Mouse (Mus musculus): Measurements from ENCODE around the gene Wnt5b.

Wnt5b gene

DNA sequence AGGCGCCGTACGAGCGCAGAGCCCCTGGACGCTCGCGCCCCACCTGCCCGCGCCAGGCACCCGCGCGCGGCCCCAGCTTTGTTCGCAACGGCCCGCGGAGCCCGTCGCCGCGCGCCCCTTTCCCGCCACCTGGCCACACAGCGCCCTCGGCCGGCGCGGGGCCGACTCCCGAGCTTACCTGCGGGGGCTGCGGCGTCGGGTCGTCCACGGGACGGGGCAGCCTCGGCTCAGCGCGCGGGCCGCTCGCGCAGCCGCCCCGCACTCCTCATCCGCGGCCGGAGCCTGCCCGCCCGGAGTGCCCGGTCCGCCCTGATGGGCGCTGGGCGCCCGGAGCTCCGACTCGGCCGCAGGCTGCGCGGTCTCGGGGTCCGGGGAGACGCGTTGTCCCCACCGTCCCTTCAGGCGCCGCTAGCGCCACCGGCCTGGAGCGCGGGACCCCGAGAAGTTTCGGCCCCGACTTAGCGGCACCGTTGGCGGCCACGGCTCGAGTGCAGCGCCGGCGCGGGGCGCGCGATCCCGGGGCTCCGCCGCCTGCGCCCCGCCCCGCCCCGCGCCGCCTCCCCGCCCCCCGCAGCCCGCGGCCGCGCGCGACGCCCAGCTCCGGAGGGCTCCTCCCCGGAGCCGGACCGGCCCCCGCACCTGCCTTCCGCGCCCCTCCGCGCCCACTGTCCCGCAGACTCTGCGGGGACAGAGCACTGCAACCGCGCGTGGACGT is at the start of gene Wnt5b:
Wnt5b (minus strand) TSS at position 545 of the 715 bp plus-strand sequence.
- DNase-seq (ENCODE audit: low spot score in 2 of 2), result no peak

- no peak for DNase-seq (ENCODE audit: low spot score in 2 of 2)
Observed at GRCm38 (mm10) chr6:119590872-119591271, 46.7 kb upstream of the Wnt5b start.

DNA sequence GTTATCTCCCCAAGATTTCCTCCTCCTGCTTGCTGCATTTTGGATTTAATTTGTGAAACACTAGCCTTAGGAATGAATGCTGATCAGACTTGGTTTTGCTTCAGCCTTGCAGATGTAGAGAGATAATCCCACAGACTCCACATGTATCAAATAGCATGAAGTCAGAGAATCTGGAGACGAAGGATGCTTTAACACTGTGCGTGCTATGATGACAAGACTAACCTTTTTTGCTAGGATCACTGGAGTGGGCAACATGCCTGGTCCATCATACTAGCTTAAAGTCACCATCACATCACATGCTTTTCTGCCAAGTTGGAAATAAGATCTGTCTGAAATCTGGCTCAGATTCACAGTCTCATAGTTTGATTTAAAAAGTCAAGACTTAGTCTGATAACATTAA is 43.8 kb upstream of the Wnt5b start:
- DNase-seq (ENCODE audit: low spot score in 2 of 2), result no peak

DNA sequence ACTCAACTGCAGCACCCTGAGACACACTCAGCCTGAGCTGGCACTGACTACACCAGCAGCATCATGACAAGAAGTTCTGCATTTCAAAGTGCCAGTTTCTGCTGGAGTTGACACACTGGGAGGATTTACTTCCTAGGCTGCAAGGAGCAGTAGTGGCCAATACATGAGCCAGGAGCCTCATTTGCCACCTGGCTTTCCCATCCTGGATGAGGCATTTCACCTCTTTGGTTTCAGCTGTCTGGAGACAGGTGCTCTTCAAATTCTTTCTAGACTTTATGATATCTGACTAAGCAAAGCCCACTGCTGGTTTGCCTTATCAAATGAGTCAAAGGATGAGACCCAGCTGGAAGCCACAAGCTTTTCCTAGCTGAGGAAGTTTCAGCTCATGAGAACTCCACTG is 43.3 kb upstream of the Wnt5b start:
- no peak for DNase-seq (ENCODE audit: low spot score in 2 of 2)

DNA sequence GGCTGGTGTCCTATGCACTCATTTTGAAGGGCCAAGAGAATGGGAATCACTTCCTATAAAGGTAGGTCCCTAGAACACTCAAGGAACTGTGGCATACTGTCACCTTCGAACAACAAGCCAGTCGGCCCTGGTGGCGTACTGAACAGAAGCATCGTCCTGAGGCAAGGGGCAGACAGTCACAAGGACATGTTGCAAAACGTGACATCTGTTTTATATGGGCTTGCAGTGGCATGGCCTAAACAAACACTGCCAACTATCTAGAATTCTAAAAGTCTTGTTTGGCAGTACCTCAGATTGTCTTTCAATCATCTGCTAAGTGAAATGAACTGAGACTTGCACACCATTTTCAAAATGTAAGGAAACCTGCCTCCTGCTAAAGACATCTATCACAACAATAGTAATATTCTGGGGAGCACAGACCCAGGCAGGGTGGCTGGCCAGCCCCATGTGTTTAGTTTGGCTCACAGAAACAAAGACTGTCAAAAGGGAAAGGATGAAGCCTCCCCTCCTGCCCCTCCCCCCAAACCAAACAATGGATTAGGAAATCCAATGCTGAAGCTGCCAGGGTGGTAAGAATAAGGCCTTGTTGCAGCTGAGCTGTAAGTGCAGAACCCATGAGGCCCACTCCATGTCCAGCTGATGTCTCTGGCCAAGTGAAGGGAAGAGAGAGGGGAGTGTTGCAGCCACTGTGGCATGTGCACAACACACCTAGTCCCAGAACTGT is 41.7 kb upstream of the Wnt5b start:
- no peak for DNase-seq (ENCODE audit: low spot score in 2 of 2)

DNA sequence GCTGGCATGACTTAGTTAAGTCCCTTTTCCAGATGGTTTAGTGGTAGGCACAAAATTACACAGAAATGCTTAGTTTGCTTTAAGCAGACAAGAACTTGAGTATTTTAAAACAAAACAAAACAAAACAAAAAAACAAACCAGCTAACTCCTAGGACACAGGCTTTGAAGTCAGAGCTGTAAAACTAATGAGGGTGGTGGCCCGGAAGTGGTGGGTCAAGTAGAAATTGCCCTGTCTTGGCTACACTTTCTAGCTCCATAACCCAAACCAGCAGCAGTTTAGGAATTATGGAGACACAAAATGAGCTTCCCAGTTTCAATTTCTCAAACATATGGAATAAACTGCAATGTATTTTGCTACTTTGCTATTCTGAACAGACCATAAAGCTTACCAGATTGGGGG is 39.9 kb upstream of the Wnt5b start:
- no peak for DNase-seq (ENCODE audit: low spot score in 2 of 2)

GRCm38 (mm10) chr6:119583165-119583564 is 39.0 kb upstream of the Wnt5b start:
- DNase-seq (ENCODE audit: low spot score in 2 of 2), result no peak

GRCm38 (mm10) chr6:119576706-119577105 is 32.6 kb upstream of the Wnt5b start:
- no peak for DNase-seq (ENCODE audit: low spot score in 2 of 2)

- DNase-seq (ENCODE audit: low spot score in 2 of 2), result no peak
Observed at GRCm38 (mm10) chr6:119575331-119575730, 31.2 kb upstream of the Wnt5b start.

- no peak for DNase-seq (ENCODE audit: low spot score in 2 of 2)
Observed at GRCm38 (mm10) chr6:119572296-119572695, 28.1 kb upstream of the Wnt5b start.

DNA sequence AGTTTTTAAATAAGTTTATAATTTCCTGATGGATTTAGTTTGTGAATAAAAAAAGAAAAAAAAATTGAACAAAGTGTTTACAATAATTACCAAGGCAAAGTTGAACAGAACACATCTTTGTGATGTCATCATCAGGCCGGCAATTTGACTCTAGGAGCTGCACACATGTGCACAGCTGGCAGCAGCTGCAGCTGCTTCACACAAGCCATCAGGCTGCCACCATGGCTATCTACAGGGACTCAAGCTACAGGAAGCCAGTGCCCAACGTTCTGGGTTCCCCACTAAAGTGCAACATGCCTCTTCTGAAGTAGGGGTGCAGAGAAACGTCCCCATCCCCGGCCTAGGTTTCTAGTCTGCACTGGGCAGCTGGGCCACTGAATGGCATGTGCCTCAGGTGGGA is 26.6 kb upstream of the Wnt5b start:
- no peak for DNase-seq (ENCODE audit: low spot score in 2 of 2)

DNA sequence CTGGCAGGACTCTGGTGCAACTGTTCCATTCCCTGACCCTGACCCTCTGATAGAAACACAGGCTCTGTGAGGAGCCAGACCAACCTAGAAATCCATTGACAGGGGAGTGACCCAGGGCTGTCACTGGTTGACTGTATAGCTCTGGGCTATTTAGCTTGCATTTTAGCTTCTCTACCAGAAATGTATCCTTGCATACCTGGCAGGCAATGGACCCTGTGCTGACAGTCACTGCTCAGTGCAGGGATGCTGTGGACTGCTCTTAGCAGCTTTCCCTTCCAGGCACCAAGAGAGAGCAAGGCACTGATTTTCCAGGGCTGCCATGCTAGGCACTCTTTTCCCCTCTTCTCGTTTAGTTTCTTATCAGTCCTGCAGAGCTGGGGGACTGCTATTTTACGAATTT is 24.2 kb upstream of the Wnt5b start:
- no peak for DNase-seq (ENCODE audit: low spot score in 2 of 2)

DNA sequence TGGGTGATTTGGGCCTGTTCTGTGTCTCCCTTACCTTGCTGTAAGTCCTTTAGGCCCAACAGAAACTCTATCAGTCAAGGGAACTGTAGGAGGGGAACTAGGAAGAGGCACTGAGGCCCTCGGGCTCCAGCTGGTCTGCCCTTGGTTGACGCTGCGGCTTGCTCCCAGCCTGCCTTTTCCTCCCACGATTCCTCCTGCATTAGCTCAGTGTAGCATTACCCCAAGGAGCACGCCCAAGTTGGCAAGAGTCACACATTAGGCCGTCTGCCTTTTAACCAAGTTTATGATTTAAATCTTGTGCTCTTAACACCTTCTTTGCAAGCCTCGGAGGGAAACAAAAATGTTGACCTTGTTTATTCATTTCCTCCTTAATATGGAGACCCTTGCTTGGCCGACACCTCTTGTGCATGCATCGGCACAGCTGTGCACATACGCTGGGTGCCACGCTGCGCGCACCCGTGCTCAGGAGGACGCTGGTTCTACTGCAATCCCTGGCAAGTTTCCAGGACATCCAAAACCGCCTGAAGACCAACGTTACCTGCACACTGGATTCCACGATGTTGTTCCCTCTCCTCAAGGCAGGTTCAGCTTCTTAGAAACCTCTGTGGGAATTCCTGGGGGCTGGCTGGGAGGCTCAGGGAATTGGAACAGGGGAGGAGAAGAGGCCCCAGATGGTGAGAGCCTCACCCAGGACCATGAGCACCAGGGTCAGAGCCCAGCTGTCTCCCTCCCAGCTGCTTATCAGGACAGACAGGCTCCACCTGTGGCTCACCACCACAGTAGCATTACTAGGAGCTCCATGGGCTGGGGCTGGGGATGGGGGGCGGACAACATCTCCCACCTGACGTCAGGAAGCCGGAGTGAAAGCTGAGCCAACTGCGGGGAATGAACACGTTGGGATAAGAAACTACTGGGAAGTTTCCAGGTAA is 21.6 kb upstream of the Wnt5b start:
- DNase-seq (ENCODE audit: low spot score in 2 of 2), result no peak

DNA sequence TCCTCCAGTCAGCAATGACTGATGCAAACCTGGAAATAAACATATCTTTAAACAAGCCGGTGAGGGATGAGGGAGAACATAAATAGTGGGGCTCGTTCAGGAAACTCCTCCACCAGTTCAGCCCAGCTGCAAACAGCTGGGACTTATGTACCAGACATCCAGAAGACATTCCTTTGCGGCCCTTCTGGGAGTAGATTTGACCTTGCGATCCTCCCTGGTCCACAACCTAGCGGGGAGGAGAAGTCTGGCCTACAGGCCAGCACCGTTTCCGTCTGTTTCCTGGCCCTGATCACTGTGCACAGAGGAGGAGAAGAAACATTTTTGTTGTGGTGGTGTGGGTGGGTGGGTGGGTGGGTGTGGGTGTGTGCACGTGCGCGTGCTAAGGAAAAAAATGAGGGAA is 18.4 kb upstream of the Wnt5b start:
- no peak for DNase-seq (ENCODE audit: low spot score in 2 of 2)

DNA sequence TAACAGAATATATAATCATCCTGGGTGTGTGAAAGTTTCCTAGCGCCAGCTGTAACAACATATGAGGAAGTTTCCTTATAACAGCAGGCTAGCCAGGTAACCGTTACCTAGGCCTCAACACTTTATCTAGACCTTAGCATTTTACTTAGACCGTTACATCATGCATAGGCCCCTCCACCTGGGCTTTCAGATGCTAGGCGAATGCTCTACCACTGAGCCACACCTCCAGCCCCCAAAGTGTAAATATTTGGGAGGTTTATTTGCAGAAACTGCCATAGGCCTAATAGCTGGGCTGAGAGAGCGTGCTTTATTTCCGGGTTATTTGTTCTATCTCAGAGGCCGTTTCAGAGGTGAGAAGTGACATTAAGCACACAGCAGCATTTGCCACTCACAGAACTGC is 14.7 kb upstream of the Wnt5b start:
- no peak for DNase-seq (ENCODE audit: low spot score in 2 of 2)

DNA sequence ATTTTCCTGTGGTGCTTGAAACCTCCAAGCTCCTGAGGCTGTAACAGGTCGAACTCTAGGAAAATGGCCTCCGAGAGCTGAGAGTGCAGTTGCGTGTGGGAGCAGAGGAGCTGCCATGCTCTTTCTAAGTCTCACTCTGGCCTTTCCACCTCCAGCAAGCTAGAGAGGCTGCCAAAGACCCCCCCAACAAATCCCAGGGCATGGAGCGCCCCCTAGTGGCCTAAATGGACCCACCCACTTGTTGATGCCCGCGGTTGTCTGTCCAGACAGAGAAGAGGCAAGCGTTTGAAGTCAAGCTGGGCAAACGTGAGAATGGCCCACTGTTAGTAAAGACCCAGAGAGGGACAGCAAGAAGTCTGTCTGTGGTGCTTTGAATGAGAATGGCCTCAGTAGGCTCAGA is 10.3 kb upstream of the Wnt5b start:
- no peak for DNase-seq (ENCODE audit: low spot score in 2 of 2)

GRCm38 (mm10) chr6:119544518-119544864 is 344 bp upstream of the Wnt5b start:
- DNase-seq (ENCODE audit: low spot score in 2 of 2), result no peak

GRCm38 (mm10) chr6:119543456-119543802 is 718 bp downstream of the Wnt5b start:
- no peak for DNase-seq (ENCODE audit: low spot score in 2 of 2)

DNA sequence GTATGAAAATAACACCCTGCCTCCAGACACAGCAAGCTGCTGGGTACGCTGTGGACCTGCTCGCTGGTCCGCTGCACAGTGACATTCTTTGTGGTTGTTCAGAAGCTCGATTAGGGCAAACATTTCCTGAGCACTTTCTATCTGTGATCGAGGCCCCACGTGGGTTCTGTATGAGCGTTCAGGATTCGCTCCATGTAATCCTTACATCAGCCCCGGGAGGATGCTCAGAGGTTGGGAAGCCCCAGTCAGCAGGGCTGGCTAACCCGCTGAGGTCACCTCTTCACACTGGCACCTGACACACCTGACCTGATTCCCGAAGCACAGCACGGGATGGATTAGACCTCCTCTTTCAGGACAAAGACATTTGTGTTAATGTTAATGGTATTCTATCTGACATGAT is 8.3 kb downstream of the Wnt5b start:
- no peak for DNase-seq (ENCODE audit: low spot score in 2 of 2)

DNA sequence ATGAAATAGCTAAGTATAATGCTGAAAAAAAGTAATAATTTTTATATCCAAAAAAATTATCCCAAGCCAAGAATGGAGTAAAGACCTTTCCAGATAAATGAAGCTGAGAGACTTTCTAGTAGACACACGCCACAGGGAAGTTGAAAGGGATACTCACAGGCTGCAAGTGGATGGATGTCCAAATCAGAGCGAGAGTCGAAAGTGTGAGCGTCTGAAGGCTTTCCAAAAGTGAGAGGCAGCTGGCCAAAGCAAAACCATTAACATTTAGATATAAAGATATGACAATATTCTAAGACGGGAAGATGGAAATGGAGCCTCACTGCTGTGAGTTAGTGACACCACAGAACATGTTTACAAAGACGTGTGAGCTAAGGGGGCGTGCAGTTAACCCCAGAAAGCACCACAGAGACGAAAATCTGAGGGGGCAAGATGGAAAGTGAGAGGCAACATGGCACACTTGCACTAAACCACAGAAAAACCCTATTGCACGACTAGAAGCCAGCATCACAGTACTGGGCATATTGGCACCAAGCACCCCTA is 10.9 kb downstream of the Wnt5b start:
- no peak for DNase-seq (ENCODE audit: low spot score in 2 of 2)

DNA sequence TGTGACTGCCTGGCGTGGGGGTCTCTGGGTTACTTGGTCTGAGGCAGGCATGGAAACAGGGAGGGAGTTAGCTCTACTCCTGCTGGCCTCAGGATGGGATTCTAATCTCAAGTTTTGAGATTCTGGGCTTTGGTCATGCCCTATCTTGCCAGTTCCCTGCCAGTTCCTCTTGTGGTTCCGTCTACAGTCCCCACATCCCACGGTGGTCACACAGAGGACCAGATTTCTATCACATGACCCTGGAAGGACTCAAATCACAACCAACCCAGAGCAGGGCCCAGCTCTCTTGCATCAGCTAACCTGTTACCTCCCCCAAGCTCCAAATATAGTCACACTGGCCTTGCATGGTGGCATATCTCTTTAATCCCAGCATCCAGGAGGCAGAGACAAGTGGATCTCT is 14.5 kb downstream of the Wnt5b start:
- DNase-seq (ENCODE audit: low spot score in 2 of 2), result no peak

DNA sequence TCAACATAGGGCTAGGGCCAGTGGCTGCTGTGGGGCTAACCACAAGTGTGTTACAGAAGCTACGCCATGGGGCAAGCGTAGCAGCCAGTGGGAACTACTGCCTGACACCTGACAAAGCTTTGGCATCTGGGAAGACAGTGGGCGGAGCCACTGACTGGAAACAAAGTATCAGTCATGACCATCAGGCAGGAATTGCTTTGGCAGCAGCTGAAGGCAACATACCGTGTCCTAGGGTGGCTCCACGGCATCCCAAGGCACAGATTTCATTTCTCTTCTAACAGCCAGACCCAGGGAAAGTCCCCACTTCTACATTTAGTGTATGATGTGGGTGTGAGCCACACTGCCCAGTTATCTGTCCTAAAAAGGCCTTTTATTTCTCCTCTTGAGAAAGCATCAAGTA is 17.6 kb downstream of the Wnt5b start:
- no peak for DNase-seq (ENCODE audit: low spot score in 2 of 2)

All from frontal cortex, postnatal 25 days (tissue).